Mouse (Mus musculus) stomach, postnatal 0 days (tissue): ENCODE data around the gene Uso1.
"Not testable (repeated sequence)": the region's sequence is repeated elsewhere in the genome, so short reads cannot be mapped to it uniquely, and the experiment has no call there.

Source experiments
- CTCF ChIP-seq: IDR thresholded peaks from 2 replicates; pipeline ENCODE4 v1.5.1; 2016; ENCODE audit warnings: antibody characterized with exemption, low read depth, mild to moderate bottlenecking, moderate library complexity
- EP300 ChIP-seq: optimal IDR thresholded peaks from 2 replicates; pipeline ENCODE3; 2016; ENCODE audit warnings: antibody characterized with exemption

GRCm38 (mm10) chr5:92133006-92133405 lies 4.7 kb upstream of the Uso1 start:
- TF ChIP-seq CTCF, EP300: not testable (repeated sequence)
